Mouse (Mus musculus) layer of hippocampus, postnatal 14 days (tissue): ENCODE data around the gene Il22ra1. TPM values are rescaled to one million over a fixed set of nuclear protein-coding genes. Genes with fewer than 3 reads are reported as not detected.
A peak's percentile ranks its signal among the peaks of the same experiment; 100 is the strongest.

Source experiments
- DNase-seq, 2 experiments: peaks; one replicate each; pipeline ENCODE4 v3.0.0; 2021 to 2022; ENCODE audit warnings: low spot score in 2 of 2, mixed read lengths in 1 of 2
- total RNA-seq, 2 experiments: library from RNA; stranded (reverse); gene quantifications; 2 replicates each; pipeline ENCODE4 v1.2.3; 2021

Gene Il22ra1
- total RNA-seq, 2 experiments from 2014 or later, result 0.12 TPM; not detected in 1

- peak in 1 of 2 experiments; percentile 35 for DNase-seq
These were observed 40.9 kb downstream of the Il22ra1 start for GRCm38 (mm10) chr4:135768572-135769526.

- no peak for DNase-seq
These were observed 42.8 kb downstream of the Il22ra1 start for GRCm38 (mm10) chr4:135770611-135771305.

GRCm38 (mm10) chr4:135771592-135771991 is 43.6 kb downstream of the Il22ra1 start:
- DNase-seq, result no peak

GRCm38 (mm10) chr4:135772671-135773070 is 44.7 kb downstream of the Il22ra1 start:
- no peak for DNase-seq

GRCm38 (mm10) chr4:135774496-135774895 is 46.5 kb downstream of the Il22ra1 start:
- DNase-seq, result no peak

- no peak for DNase-seq
These were observed 48.9 kb downstream of the Il22ra1 start for GRCm38 (mm10) chr4:135776850-135777249.

GRCm38 (mm10) chr4:135779661-135780060 is 51.7 kb downstream of the Il22ra1 start:
- no peak for DNase-seq

- DNase-seq, result no peak
These were observed 52.3 kb downstream of the Il22ra1 start for GRCm38 (mm10) chr4:135780255-135780654.

GRCm38 (mm10) chr4:135781304-135781703 is 53.3 kb downstream of the Il22ra1 start:
- no peak for DNase-seq

GRCm38 (mm10) chr4:135786581-135786980 is 58.6 kb downstream of the Il22ra1 start:
- no peak for DNase-seq

GRCm38 (mm10) chr4:135787271-135787670 is 59.3 kb downstream of the Il22ra1 start:
- no peak for DNase-seq

GRCm38 (mm10) chr4:135789135-135789534 is 61.2 kb downstream of the Il22ra1 start:
- no peak for DNase-seq

GRCm38 (mm10) chr4:135792821-135793220 is 64.8 kb downstream of the Il22ra1 start:
- no peak for DNase-seq

- DNase-seq, result peak in 1 of 2 experiments; percentile 40
These were observed 70.0 kb downstream of the Il22ra1 start for GRCm38 (mm10) chr4:135797931-135798330.

GRCm38 (mm10) chr4:135801543-135801942 is 73.6 kb downstream of the Il22ra1 start:
- DNase-seq, result peak; percentile 85 to 88

Other genes starting within 250 kb of the Il22ra1 start
- 1 to 10 TPM; 1.7 to 1.8 TPM for gene Stpg1, start 233.4 kb upstream of the Il22ra1 start, total RNA-seq
- gene Nipal3, start 233.1 kb upstream of the Il22ra1 start, total RNA-seq, result 10 to 100 TPM; 77.5 to 92.8 TPM
- under 1 TPM; 0.41 to 0.43 TPM for gene Grhl3, start 154.5 kb upstream of the Il22ra1 start, total RNA-seq
- gene Ifnlr1, start 41.9 kb upstream of the Il22ra1 start, total RNA-seq, result under 1 TPM; 0.19 to 0.37 TPM
- gene Myom3, start 31.5 kb downstream of the Il22ra1 start, total RNA-seq, result 1 to 10 TPM; 1.4 to 1.5 TPM
- 10 to 100 TPM; 78.4 to 85.6 TPM for gene Srsf10, start 127.6 kb downstream of the Il22ra1 start, total RNA-seq
- 10 to 100 TPM; 59.5 to 67.2 TPM for gene Pnrc2, start 145.7 kb downstream of the Il22ra1 start, total RNA-seq
- under 1 TPM in 1 of 2 experiments, not detected in 1; 0.09 TPM for gene Cnr2, start 167.2 kb downstream of the Il22ra1 start, total RNA-seq
- gene Fuca1, start 192.6 kb downstream of the Il22ra1 start, total RNA-seq, result 10 to 100 TPM; 48.9 to 52.6 TPM
- gene Hmgcl, start 218.3 kb downstream of the Il22ra1 start, total RNA-seq, result 10 to 100 TPM; 31.3 to 35.0 TPM
- gene Gale, start 235.6 kb downstream of the Il22ra1 start, total RNA-seq, result 10 to 100 TPM; 26.9 to 29.0 TPM
- gene Lypla2, start 244.5 kb downstream of the Il22ra1 start, total RNA-seq, result 100 to 1,000 TPM; 107 to 111 TPM